Mouse (Mus musculus) layer of hippocampus, adult 18-20 months (tissue): ENCODE results near the gene Naaladl2. TPM values are rescaled to one million over a fixed set of nuclear protein-coding genes. Genes with fewer than 3 reads are reported as not detected.
"Not testable (repeated sequence)": the region's sequence is repeated elsewhere in the genome, so short reads cannot be mapped to it uniquely, and the experiment has no call there.

Source experiments
- DNase-seq, 2 experiments: peaks; one replicate each; pipeline ENCODE4 v3.0.0; 2022; ENCODE audit warnings: low spot score in 2 of 2
- long read RNA-seq: library from polyadenylated mRNA; stranded (forward); transcript quantifications from one replicate; pipeline ENCODE4 v2.0.0, GENCODE M21; 2021
- total RNA-seq, 2 experiments: library from RNA; stranded (reverse); gene quantifications; 2 replicates each; pipeline ENCODE4 v1.2.3; 2021

Gene Naaladl2
- 1 to 10 TPM; 2.9 to 3.0 TPM for total RNA-seq
- long read RNA-seq, partial matches to known transcripts: 1 of 2 reads
- long read RNA-seq, other reads (novel, unspliced or antisense): 1 of 2 reads

GRCm38 (mm10) chr3:25143555-25144311, at the start of gene Naaladl2:
Gene Naaladl2, minus strand, starts transcription at chr3:25144261.
- peak; percentile 50 to 75 for DNase-seq

GRCm38 (mm10) chr3:25151721-25152120, 7.7 kb upstream of the Naaladl2 start:
- DNase-seq: no peak

- no peak for DNase-seq
These were observed 3.2 kb upstream of the Naaladl2 start for GRCm38 (mm10) chr3:25147271-25147670.

GRCm38 (mm10) chr3:25144961-25145697, 1.1 kb upstream of the Naaladl2 start:
- peak; percentile 74 to 83 for DNase-seq

- DNase-seq: no peak
These were observed 950 bp downstream of the Naaladl2 start for GRCm38 (mm10) chr3:25143111-25143510.

- DNase-seq: no peak
These were observed 12.2 kb downstream of the Naaladl2 start for GRCm38 (mm10) chr3:25131848-25132247.

- no peak for DNase-seq
These were observed 16.2 kb downstream of the Naaladl2 start for GRCm38 (mm10) chr3:25127864-25128263.

GRCm38 (mm10) chr3:25124919-25125846, 18.9 kb downstream of the Naaladl2 start:
- no peak for DNase-seq

- no peak for DNase-seq
These were observed 31.0 kb downstream of the Naaladl2 start for GRCm38 (mm10) chr3:25113107-25113506.

GRCm38 (mm10) chr3:25108997-25109396, 35.1 kb downstream of the Naaladl2 start:
- DNase-seq: no peak

- no peak for DNase-seq
These were observed 51.1 kb downstream of the Naaladl2 start for GRCm38 (mm10) chr3:25092986-25093385.

GRCm38 (mm10) chr3:25075785-25076184, 68.3 kb downstream of the Naaladl2 start:
- DNase-seq: no peak

GRCm38 (mm10) chr3:25074266-25074665, 69.8 kb downstream of the Naaladl2 start:
- no peak for DNase-seq

- DNase-seq: no peak
These were observed 70.2 kb downstream of the Naaladl2 start for GRCm38 (mm10) chr3:25073821-25074220.

- DNase-seq: no peak
These were observed 80.8 kb downstream of the Naaladl2 start for GRCm38 (mm10) chr3:25063217-25063616.

GRCm38 (mm10) chr3:25052975-25053374, 91.1 kb downstream of the Naaladl2 start:
- no peak for DNase-seq

- DNase-seq: no peak
These were observed 124.1 kb downstream of the Naaladl2 start for GRCm38 (mm10) chr3:25019972-25020371.

- DNase-seq: peak; percentile 7 to 56
These were observed 133.3 kb downstream of the Naaladl2 start for GRCm38 (mm10) chr3:25010751-25011150.

- not testable (repeated sequence) for DNase-seq
These were observed 137.3 kb downstream of the Naaladl2 start for GRCm38 (mm10) chr3:25006802-25007201.

GRCm38 (mm10) chr3:24992577-24992976, 151.5 kb downstream of the Naaladl2 start:
- no peak for DNase-seq

- no peak for DNase-seq
These were observed 152.0 kb downstream of the Naaladl2 start for GRCm38 (mm10) chr3:24992078-24992477.
